Comparison of ENCODE assay signal across 9 mouse cellular contexts in genomic region chr8:126596721-126597120, GRCm38 (mm10). TPM values are rescaled to one million over a fixed set of nuclear protein-coding genes. Genes with fewer than 3 reads are reported as not detected.
DNase-seq lines count a peak whose midpoint lies in the region; ATAC-seq and TF ChIP-seq lines count a peak whose summit lies in the region.
"Had no signal": no experiment of that assay in that cellular context is flagged by ENCODE, and none has a peak within 500 bp of the region (broad histone marks: within the 10 kb centered on the region; RNA-seq: fewer than 3 reads in every experiment).

No protein-coding gene starts in this region.

- H3K4me1 ChIP-seq in kidney, embryonic 15.5 days = peaks cover 52% of the 10 kb centered on the region
- peaks cover 46% of the 10 kb centered on the region for H3K4me1 ChIP-seq in embryonic facial prominence, embryonic 14.5 days (ENCODE audit: control insufficient read depth, insufficient read depth, low read length)
- peaks cover 31% of the 10 kb centered on the region for H3K4me1 ChIP-seq in intestine, embryonic 14.5 days (replicated peaks; ENCODE audit: control insufficient read depth, insufficient read depth, low read length)
- peaks cover 14% of the 10 kb centered on the region; the same call in 1 of the 2 replicates for H3K4me1 ChIP-seq in midbrain, postnatal 0 days (ENCODE audit: insufficient read depth, low read length)

- TF ChIP-seq CTCF in midbrain, postnatal 0 days (IDR thresholded peaks at IDR 0.05) = no peak

- ATAC-seq in kidney, embryonic 15.5 days (replicated peaks; ENCODE audit: low FRiP score) = no peak
- ATAC-seq in embryonic facial prominence, embryonic 14.5 days (ENCODE audit: low read depth) = no peak
- no peak for ATAC-seq in intestine, embryonic 14.5 days (replicated peaks; ENCODE audit: low FRiP score, low TSS enrichment, low read depth)
- ATAC-seq in midbrain, postnatal 0 days (ENCODE audit: low FRiP score) = no peak

- H3K4me3 ChIP-seq in kidney, embryonic 15.5 days (replicated peaks) = no peak overlapping the region
- no peak overlapping the region; the same call in 1 of the 2 replicates for H3K4me3 ChIP-seq in embryonic facial prominence, embryonic 14.5 days (ENCODE audit: low read depth, low read length)
- H3K4me3 ChIP-seq in intestine, embryonic 14.5 days (ENCODE audit: low read depth, low read length) = peak overlapping the region; percentile 100; the same call in 1 of the 2 replicates
- H3K4me3 ChIP-seq in midbrain, postnatal 0 days (ENCODE audit: low read depth, low read length) = no peak overlapping the region

- H3K4me2 ChIP-seq in kidney, embryonic 15.5 days = peak overlapping the region; percentile 76
- peak overlapping the region; percentile 72 for H3K4me2 ChIP-seq in embryonic facial prominence, embryonic 14.5 days (ENCODE audit: low read depth, low read length)
- peak overlapping the region; percentile 92 for H3K4me2 ChIP-seq in intestine, embryonic 14.5 days (ENCODE audit: low read length)
- H3K4me2 ChIP-seq in midbrain, postnatal 0 days (ENCODE audit: low read depth, low read length, poor library complexity, severe bottlenecking) = peak overlapping the region; percentile 96

- H3K27me3 ChIP-seq in kidney, embryonic 15.5 days = no peaks in the 10 kb centered on the region
- no peaks in the 10 kb centered on the region for H3K27me3 ChIP-seq in embryonic facial prominence, embryonic 14.5 days (replicated peaks; ENCODE audit: control insufficient read depth, insufficient read depth, low read length)
- H3K27me3 ChIP-seq in intestine, embryonic 14.5 days (replicated peaks; ENCODE audit: control insufficient read depth, insufficient read depth, low read length) = no peaks in the 10 kb centered on the region
- H3K27me3 ChIP-seq in midbrain, postnatal 0 days (ENCODE audit: insufficient read depth, low read length) = no peaks in the 10 kb centered on the region
- H3K27me3 ChIP-seq: Patski had no signal

- no peaks in the 10 kb centered on the region for H3K9me3 ChIP-seq in kidney, embryonic 15.5 days (replicated peaks)
- no peaks in the 10 kb centered on the region for H3K9me3 ChIP-seq in embryonic facial prominence, embryonic 14.5 days (ENCODE audit: control insufficient read depth, low read length)
- no peaks in the 10 kb centered on the region for H3K9me3 ChIP-seq in intestine, embryonic 14.5 days (ENCODE audit: control insufficient read depth, low read length)
- H3K9me3 ChIP-seq in midbrain, postnatal 0 days (ENCODE audit: low read length) = no peaks in the 10 kb centered on the region

- no peaks in the 10 kb centered on the region for H3K36me3 ChIP-seq in kidney, embryonic 15.5 days
- H3K36me3 ChIP-seq in embryonic facial prominence, embryonic 14.5 days (ENCODE audit: control insufficient read depth, insufficient read depth, low read length) = peaks cover 10% of the 10 kb centered on the region
- H3K36me3 ChIP-seq in intestine, embryonic 14.5 days (ENCODE audit: control insufficient read depth, insufficient read depth, low read length) = peaks cover 5% of the 10 kb centered on the region
- no peaks in the 10 kb centered on the region for H3K36me3 ChIP-seq in midbrain, postnatal 0 days (ENCODE audit: insufficient read depth, low read length)

- DNase-seq in kidney, adult 8-10 months = no peak
- DNase-seq in embryonic facial prominence, embryonic 14.5 days (ENCODE audit: low spot score) = no peak
- DNase-seq in intestine, embryonic 14.5 days (ENCODE audit: low spot score) = no peak
- DNase-seq in midbrain, postnatal 0 days (ENCODE audit: low spot score) = no peak
- DNase-seq in testis, postnatal 10 days (ENCODE audit: low spot score) = no peak
- DNase-seq in urinary bladder, postnatal 25 days (ENCODE audit: low spot score) = no peak
- DNase-seq in yolk sac, embryonic 10.5 days (ENCODE audit: low spot score) = no peak

- peak overlapping the region; percentile 11; the same call in 1 of the 2 replicates for H3K9ac ChIP-seq in kidney, embryonic 15.5 days
- peak overlapping the region; percentile 100; the same call in 1 of the 2 replicates for H3K9ac ChIP-seq in embryonic facial prominence, embryonic 14.5 days (ENCODE audit: low read depth, low read length)
- peak overlapping the region; percentile 78 for H3K9ac ChIP-seq in intestine, embryonic 14.5 days (ENCODE audit: low read length)
- H3K9ac ChIP-seq in midbrain, postnatal 0 days (replicated peaks; ENCODE audit: low read length, poor library complexity, severe bottlenecking) = 0 out of 2 replicates have a peak overlapping the region, but pooled peaks have one; percentile 98

- 55% methylated on average over 5 of the region's 5 CpGs for WGBS in kidney, embryonic 15.5 days
- WGBS in embryonic facial prominence, embryonic 14.5 days = 67% methylated on average over 5 of the region's 5 CpGs
- 64% methylated on average over 5 of the region's 5 CpGs for WGBS in intestine, embryonic 14.5 days
- 70% methylated on average over 5 of the region's 5 CpGs for WGBS in midbrain, postnatal 0 days

- H3K27ac ChIP-seq in kidney, embryonic 15.5 days = peak overlapping the region; percentile 98
- H3K27ac ChIP-seq in embryonic facial prominence, embryonic 14.5 days (replicated peaks; ENCODE audit: low read depth, low read length) = peak overlapping the region; percentile 100
- peak overlapping the region; percentile 99 for H3K27ac ChIP-seq in intestine, embryonic 14.5 days (ENCODE audit: low read depth)
- peak overlapping the region; percentile 99 for H3K27ac ChIP-seq in midbrain, postnatal 0 days (ENCODE audit: low read depth, low read length)

RNA-seq across cellular contexts. Expression of gene Irf2bp2, which starts 2.9 kb away (rescaled TPM):
- 12.3 and 13.3 TPM in 2 replicates for polyA plus RNA-seq in kidney, embryonic 15.5 days (2015; fragmentation: Nextera tagmentation; extraction: Ambion mirVana)
- polyA plus RNA-seq in embryonic facial prominence, embryonic 14.5 days (2014; fragmentation: Nextera tagmentation; extraction: Ambion mirVana) = 10.6 and 10.7 TPM in 2 replicates
- polyA plus RNA-seq in intestine, embryonic 14.5 days (2014; fragmentation: Nextera tagmentation; extraction: Ambion mirVana) = 11.3 and 11.5 TPM in 2 replicates
- 81.3 and 88.2 TPM in 2 replicates for total RNA-seq in midbrain, postnatal 0 days (2014; rRNA removed)
- 8.0 and 9.2 TPM in 2 replicates for polyA plus RNA-seq in midbrain, postnatal 0 days (2015; fragmentation: Nextera tagmentation; extraction: Ambion mirVana)

Comparison
In these comparisons a context has a peak if more than half of its experiments do, and no peak if none do; other contexts are left out.
1. H3K9ac ChIP-seq: peak in every context shown above with its lines; median percentile 100 in embryonic facial prominence, embryonic 14.5 days; 98 in midbrain, postnatal 0 days; 78 in intestine, embryonic 14.5 days; 11 in kidney, embryonic 15.5 days.